Mouse (Mus musculus) CD8-positive naive resting alpha-beta T cell, adult 57 days (primary cell): Measurements from ENCODE around the gene Vim. TPM values are rescaled to one million over a fixed set of nuclear protein-coding genes. Genes with fewer than 3 reads are reported as not detected.

ENCODE experiments used
- total RNA-seq: library from RNA; stranded (reverse); gene quantifications from one replicate; pipeline ENCODE4 v1.2.4, GENCODE M21; 2023

The Vim gene
- 462 TPM for total RNA-seq

GRCm38 (mm10) chr2:13573408-13574065 is at the start of gene Vim:
Gene Vim, plus strand, starts transcription at chr2:13573927.

DNA sequence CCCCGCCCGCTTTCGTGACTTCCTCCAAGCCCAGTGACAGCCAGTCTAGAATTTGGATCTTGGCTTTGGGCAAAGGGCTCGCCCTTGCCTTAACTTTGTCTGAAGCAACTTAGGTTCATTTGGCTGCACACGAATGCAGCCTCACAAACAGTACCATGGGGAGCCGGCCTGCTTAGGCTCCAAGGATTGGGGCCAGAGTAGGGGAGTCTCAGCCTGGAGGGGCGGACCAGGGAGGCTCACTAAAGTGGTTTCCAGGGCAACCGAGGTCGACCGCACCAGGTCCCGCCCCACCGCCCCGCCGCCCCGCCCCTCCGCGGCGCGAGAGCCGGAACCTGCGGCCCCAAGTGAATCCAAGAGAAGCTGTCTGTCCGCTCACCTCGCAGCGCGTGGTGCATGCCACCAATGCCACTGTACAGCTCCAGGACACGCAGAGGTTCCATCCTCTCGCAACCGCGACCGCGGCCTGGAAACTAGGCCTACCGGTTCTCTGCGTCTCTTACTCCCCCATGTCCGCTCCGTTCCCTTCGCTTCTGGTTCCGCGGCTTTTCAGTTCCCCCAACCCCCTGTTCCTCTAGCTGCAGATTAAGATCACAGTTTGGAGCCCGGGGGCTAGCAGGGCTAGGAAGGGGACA is 29.4 kb upstream of the Vim start, which contains the start of gene Trdmt1:
Gene Trdmt1, minus strand, starts transcription at position 476 of the 632 bp plus-strand sequence.

Other genes with a start within 250 kb of the Vim start
- gene Cubn, start 82.1 kb upstream of the Vim start, total RNA-seq = not detected
- gene Trdmt1, start 29.3 kb upstream of the Vim start, total RNA-seq = 8.8 TPM
- 6.2 TPM for gene St8sia6, start 220.1 kb downstream of the Vim start, total RNA-seq